Mouse (Mus musculus) left cerebral cortex, postnatal 4 days (tissue): ENCODE results near the gene Pdzrn3. TPM values are rescaled to one million over a fixed set of nuclear protein-coding genes. Genes with fewer than 3 reads are reported as not detected.

Source experiments
- DNase-seq: peaks from one replicate; pipeline ENCODE4 v3.0.0-alpha.2; 2022
- intact Hi-C: fragments of 180-260 bp; cut with DNase I; formaldehyde crosslinking; loops from one replicate; pipeline ENCODE4 v1.15.1; 2025
- total RNA-seq, 2 experiments: library from RNA; stranded (reverse); gene quantifications; 2 replicates each; pipeline ENCODE4 v1.2.3; 2021

Pdzrn3 gene
- total RNA-seq, 2 experiments from 2014 or later = 42.6 to 47.1 TPM

- intact Hi-C loops = loop anchor here (10.0 kb wide), 3 partner anchors 161 to 489 kb away; no protein-coding TSS in a partner anchor
- DNase-seq = no peak
Observed at GRCm38 (mm10) chr6:101374186-101374585, 3.5 kb downstream of the Pdzrn3 start.

- DNase-seq = no peak
- intact Hi-C loops = loop anchor here (10.0 kb wide), 3 partner anchors 162 to 488 kb away; no protein-coding TSS in a partner anchor
Observed at GRCm38 (mm10) chr6:101372982-101373381, 4.7 kb downstream of the Pdzrn3 start.

- intact Hi-C loops = no loop called here
Observed at GRCm38 (mm10) chr6:101366809-101367602, 10.7 kb downstream of the Pdzrn3 start.

GRCm38 (mm10) chr6:101365795-101366194 is 11.9 kb downstream of the Pdzrn3 start:
- intact Hi-C loops = no loop called here
- DNase-seq = peak; percentile 59

More at GRCm38 (mm10) chr6:101366809-101367602, 10.7 kb downstream of the Pdzrn3 start:
- peak; percentile 21 for DNase-seq

GRCm38 (mm10) chr6:101363904-101364303 is 13.8 kb downstream of the Pdzrn3 start:
- intact Hi-C loops = no loop called here
- no peak for DNase-seq

- intact Hi-C loops = no loop called here
- DNase-seq = no peak
Observed at GRCm38 (mm10) chr6:101362728-101363127, 15.0 kb downstream of the Pdzrn3 start.

- DNase-seq = no peak
- intact Hi-C loops = no loop called here
Observed at GRCm38 (mm10) chr6:101362268-101362667, 15.4 kb downstream of the Pdzrn3 start.

- DNase-seq = no peak
- intact Hi-C loops = no loop called here
Observed at GRCm38 (mm10) chr6:101360211-101360737, 17.4 kb downstream of the Pdzrn3 start.

GRCm38 (mm10) chr6:101359646-101360045 is 18.1 kb downstream of the Pdzrn3 start:
- intact Hi-C loops = no loop called here
- no peak for DNase-seq

GRCm38 (mm10) chr6:101354887-101355286 is 22.8 kb downstream of the Pdzrn3 start:
- intact Hi-C loops = no loop called here

GRCm38 (mm10) chr6:101354230-101354881 is 23.3 kb downstream of the Pdzrn3 start:
- DNase-seq = peak; percentile 19
- intact Hi-C loops = no loop called here

More at GRCm38 (mm10) chr6:101354887-101355286, 22.8 kb downstream of the Pdzrn3 start:
- no peak for DNase-seq

GRCm38 (mm10) chr6:101353701-101354100 is 24.0 kb downstream of the Pdzrn3 start:
- no peak for DNase-seq
- intact Hi-C loops = no loop called here

GRCm38 (mm10) chr6:101352626-101353025 is 25.1 kb downstream of the Pdzrn3 start:
- no peak for DNase-seq
- intact Hi-C loops = no loop called here

- intact Hi-C loops = no loop called here
- DNase-seq = no peak
Observed at GRCm38 (mm10) chr6:101351100-101351499, 26.6 kb downstream of the Pdzrn3 start.

- DNase-seq = no peak
- intact Hi-C loops = no loop called here
Observed at GRCm38 (mm10) chr6:101350414-101350973, 27.2 kb downstream of the Pdzrn3 start.

- intact Hi-C loops = no loop called here
- DNase-seq = no peak
Observed at GRCm38 (mm10) chr6:101348496-101348895, 29.2 kb downstream of the Pdzrn3 start.

- intact Hi-C loops = no loop called here
- no peak for DNase-seq
Observed at GRCm38 (mm10) chr6:101340051-101340450, 37.6 kb downstream of the Pdzrn3 start.

GRCm38 (mm10) chr6:101337842-101338528 is 39.7 kb downstream of the Pdzrn3 start:
- intact Hi-C loops = no loop called here
- no peak for DNase-seq

- intact Hi-C loops = no loop called here
- DNase-seq = no peak
Observed at GRCm38 (mm10) chr6:101336660-101337059, 41.0 kb downstream of the Pdzrn3 start.

GRCm38 (mm10) chr6:101335744-101336143 is 42.0 kb downstream of the Pdzrn3 start:
- intact Hi-C loops = no loop called here
- DNase-seq = no peak

- intact Hi-C loops = no loop called here
- no peak for DNase-seq
Observed at GRCm38 (mm10) chr6:101334495-101334894, 43.2 kb downstream of the Pdzrn3 start.
